25 mouse cellular contexts compared by ENCODE assay signal in genomic region chr14:54159816-54160215, GRCm38 (mm10).
DNase-seq lines count a peak whose midpoint lies in the region; ATAC-seq and TF ChIP-seq lines count a peak whose summit lies in the region.
"Had no signal": no experiment of that assay in that cellular context is flagged by ENCODE, and none has a peak within 500 bp of the region (broad histone marks: within the 10 kb centered on the region; RNA-seq: fewer than 3 reads in every experiment).

No protein-coding gene starts in this region.

- H3K36me3 ChIP-seq in midbrain, embryonic 11.5 days (ENCODE audit: control insufficient read depth, insufficient read depth, low read length): no peaks in the 10 kb centered on the region
- no peaks in the 10 kb centered on the region for H3K36me3 ChIP-seq in midbrain, postnatal 0 days (ENCODE audit: insufficient read depth, low read length)
- H3K36me3 ChIP-seq: embryonic facial prominence, embryonic 10.5 days; embryonic facial prominence, embryonic 12.5 days; forebrain, embryonic 12.5 days; G1E had no signal

- peak; percentile 57 for DNase-seq in heart, adult 11 months
- DNase-seq in heart, adult 9 months (ENCODE audit: low spot score in 2 of 2): no peak
- DNase-seq in midbrain, embryonic 11.5 days (ENCODE audit: low spot score, missing footprints): peak; percentile 44
- DNase-seq in midbrain, postnatal 0 days (ENCODE audit: low spot score): no peak
- DNase-seq in thymus, postnatal 25 days: peak; percentile 19
- no peak for DNase-seq in thymus, adult 18-20 months
- peak; percentile 3 for DNase-seq in induced T-regulatory cell, adult 2 months (ENCODE audit: low read depth)
- DNase-seq: adrenal gland, adult 8-10 months; adrenal gland, postnatal 14 days; adrenal gland, postnatal 36 days; B cell, adult 2 months; cerebellum, adult 11-12 months; cerebellum, adult 2 months; cerebellum, adult 9-10 months; cerebellum, postnatal 10 days; cerebellum, postnatal 25 days had no signal

- no peak overlapping the region for H3K27ac ChIP-seq in midbrain, embryonic 11.5 days (ENCODE audit: low read depth, low read length)
- H3K27ac ChIP-seq in midbrain, postnatal 0 days (ENCODE audit: low read depth, low read length): no peak overlapping the region
- H3K27ac ChIP-seq: embryonic facial prominence, embryonic 10.5 days; embryonic facial prominence, embryonic 12.5 days; forebrain, embryonic 12.5 days had no signal

- H3K9me3 ChIP-seq in midbrain, embryonic 11.5 days (ENCODE audit: control insufficient read depth, low read length): no peaks in the 10 kb centered on the region
- no peaks in the 10 kb centered on the region for H3K9me3 ChIP-seq in midbrain, postnatal 0 days (ENCODE audit: low read length)
- H3K9me3 ChIP-seq: embryonic facial prominence, embryonic 10.5 days; embryonic facial prominence, embryonic 12.5 days; forebrain, embryonic 12.5 days; G1E had no signal

- ATAC-seq in midbrain, embryonic 11.5 days (ENCODE audit: low FRiP score): no peak
- ATAC-seq in midbrain, postnatal 0 days (ENCODE audit: low FRiP score): no peak
- ATAC-seq: activated CD4-positive, CD25-positive, alpha-beta regulatory T cell, adult 4 months; CD4-positive, CD25-positive, alpha-beta regulatory T cell, adult 4 months; forebrain, embryonic 14.5 days; Patski had no signal

- no peak overlapping the region for H3K4me3 ChIP-seq in midbrain, embryonic 11.5 days (ENCODE audit: low read depth, low read length)
- no peak overlapping the region for H3K4me3 ChIP-seq in midbrain, postnatal 0 days (ENCODE audit: low read depth, low read length)
- H3K4me3 ChIP-seq: embryonic facial prominence, embryonic 10.5 days; embryonic facial prominence, embryonic 12.5 days; forebrain, embryonic 12.5 days had no signal

- H3K4me1 ChIP-seq in midbrain, embryonic 11.5 days (ENCODE audit: control insufficient read depth, insufficient read depth, low read length): no peaks in the 10 kb centered on the region
- H3K4me1 ChIP-seq in midbrain, postnatal 0 days (ENCODE audit: insufficient read depth, low read length): no peaks in the 10 kb centered on the region
- H3K4me1 ChIP-seq: embryonic facial prominence, embryonic 10.5 days; forebrain, embryonic 12.5 days had no signal

- TF ChIP-seq CTCF in midbrain, postnatal 0 days (IDR thresholded peaks at IDR 0.05): no peak

- no peak overlapping the region for H3K9ac ChIP-seq in midbrain, embryonic 11.5 days (ENCODE audit: low read length)
- H3K9ac ChIP-seq in midbrain, postnatal 0 days (replicated peaks; ENCODE audit: low read length, poor library complexity, severe bottlenecking): no peak overlapping the region
- H3K9ac ChIP-seq: embryonic facial prominence, embryonic 12.5 days; forebrain, embryonic 12.5 days had no signal

- H3K4me2 ChIP-seq in midbrain, embryonic 11.5 days: no peak overlapping the region
- H3K4me2 ChIP-seq in midbrain, postnatal 0 days (ENCODE audit: low read depth, low read length, poor library complexity, severe bottlenecking): no peak overlapping the region
- H3K4me2 ChIP-seq: embryonic facial prominence, embryonic 12.5 days; forebrain, embryonic 12.5 days had no signal

- no peaks in the 10 kb centered on the region for H3K27me3 ChIP-seq in midbrain, embryonic 11.5 days (ENCODE audit: control insufficient read depth, insufficient read depth, low read length)
- H3K27me3 ChIP-seq in midbrain, postnatal 0 days (ENCODE audit: insufficient read depth, low read length): no peaks in the 10 kb centered on the region
- H3K27me3 ChIP-seq: CH12.LX; embryonic facial prominence, embryonic 12.5 days; forebrain, embryonic 12.5 days; Patski had no signal

- WGBS in midbrain, embryonic 11.5 days: 92% methylated on average over 7 of the region's 7 CpGs
- 94% methylated on average over 7 of the region's 7 CpGs for WGBS in midbrain, postnatal 0 days

Comparison
In these comparisons a context has a peak if more than half of its experiments do, and no peak if none do; other contexts are left out.
1. DNase-seq: peak in heart, adult 11 months (single experiment), midbrain, embryonic 11.5 days (single experiment), thymus, postnatal 25 days (single experiment) and induced T-regulatory cell, adult 2 months (single experiment); none in heart, adult 9 months (0 of 2), midbrain, postnatal 0 days (single experiment) and thymus, adult 18-20 months (0 of 2).